ENCODE assay signal across 8 mouse cellular contexts in the genomic region with DNA sequence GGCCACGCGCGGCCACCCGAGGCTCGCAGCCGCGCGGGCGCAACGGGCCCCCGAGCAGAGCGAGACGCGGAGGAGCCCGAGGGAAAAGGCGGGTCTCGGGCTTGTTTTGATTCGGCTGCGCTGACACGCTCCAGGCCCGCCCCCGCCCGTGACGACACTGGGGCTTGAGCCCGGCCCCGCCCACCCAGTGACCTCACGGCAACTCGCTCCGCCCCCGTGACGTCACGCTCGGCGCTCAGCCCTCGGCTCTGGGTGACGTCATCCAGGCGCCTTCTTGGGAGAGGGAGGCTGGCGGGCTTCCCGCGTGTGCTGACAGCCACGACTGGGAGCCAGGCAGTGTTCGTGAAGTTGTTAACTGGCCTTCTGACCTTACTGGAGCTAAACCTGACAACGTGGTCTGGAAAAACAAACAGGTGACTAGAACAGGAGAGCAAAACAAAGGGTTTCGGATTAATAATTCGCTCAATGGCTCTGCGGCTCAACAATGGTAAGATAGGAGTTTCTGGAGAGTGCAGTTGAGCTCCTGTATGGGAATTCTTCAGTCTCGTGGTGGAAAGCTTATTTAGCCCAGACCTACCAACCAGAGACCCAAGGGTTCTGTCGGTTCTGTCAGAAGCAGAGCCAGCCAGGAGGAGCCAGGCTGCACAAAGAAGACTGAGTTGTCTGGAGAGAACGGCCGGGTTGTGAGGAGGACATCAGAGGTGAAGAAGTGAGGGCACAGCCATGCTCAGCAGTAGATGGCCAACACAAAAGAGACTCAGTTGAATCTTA. TPM values are rescaled to one million over a fixed set of nuclear protein-coding genes. Genes with fewer than 3 reads are reported as not detected.
DNase-seq lines count a peak whose midpoint lies in the region; ATAC-seq and TF ChIP-seq lines count a peak whose summit lies in the region.

Heca (minus strand) TSS at position 108 of the 771 bp plus-strand sequence.

- 16% methylated on average over 21 of the region's 50 CpGs for WGBS in embryonic facial prominence, embryonic 14.5 days
- 8% methylated on average over 43 of the region's 50 CpGs for WGBS in limb, embryonic 14.5 days
- WGBS in midbrain, postnatal 0 days, result 7% methylated on average over 49 of the region's 50 CpGs

- no peaks in the 10 kb centered on the region for H3K27me3 ChIP-seq in embryonic facial prominence, embryonic 14.5 days (replicated peaks; ENCODE audit: control insufficient read depth, insufficient read depth, low read length)
- H3K27me3 ChIP-seq in limb, embryonic 14.5 days (ENCODE audit: control insufficient read depth, insufficient read depth, low read length), result no peaks in the 10 kb centered on the region
- no peaks in the 10 kb centered on the region for H3K27me3 ChIP-seq in midbrain, postnatal 0 days (ENCODE audit: insufficient read depth, low read length)

- H3K4me1 ChIP-seq in embryonic facial prominence, embryonic 14.5 days (ENCODE audit: control insufficient read depth, insufficient read depth, low read length), result peaks cover 8% of the 10 kb centered on the region
- peaks cover 7% of the 10 kb centered on the region for H3K4me1 ChIP-seq in limb, embryonic 14.5 days (ENCODE audit: control insufficient read depth, insufficient read depth, low read length)
- peaks cover 7% of the 10 kb centered on the region for H3K4me1 ChIP-seq in midbrain, postnatal 0 days (ENCODE audit: insufficient read depth, low read length)

- peak within 1 kb of the TSS; percentile 61 for H3K4me2 ChIP-seq in embryonic facial prominence, embryonic 14.5 days (ENCODE audit: low read depth, low read length)
- peak within 1 kb of the TSS; percentile 55 for H3K4me2 ChIP-seq in limb, embryonic 14.5 days (replicated peaks; ENCODE audit: low read depth, low read length, severe bottlenecking)
- H3K4me2 ChIP-seq in midbrain, postnatal 0 days (ENCODE audit: low read depth, low read length, poor library complexity, severe bottlenecking), result peak within 1 kb of the TSS; percentile 58

- TF ChIP-seq POLR2A in limb, embryonic 14.5 days (IDR thresholded peaks at IDR 0.05; ENCODE audit: borderline replicate concordance, extremely low read depth, insufficient read depth, insufficient read length), result no peak

- peak within 1 kb of the TSS; percentile 82 for H3K4me3 ChIP-seq in embryonic facial prominence, embryonic 14.5 days (ENCODE audit: low read depth, low read length)
- H3K4me3 ChIP-seq in limb, embryonic 14.5 days (replicated peaks; ENCODE audit: low read length), result peak within 1 kb of the TSS; percentile 81
- peak within 1 kb of the TSS; percentile 88 for H3K4me3 ChIP-seq in midbrain, postnatal 0 days (ENCODE audit: low read depth, low read length)

- peak; percentile 81 for DNase-seq in 3134 (ENCODE audit: extremely low read depth, insufficient read length, low spot score)
- peak; percentile 78 to 79 for DNase-seq in adrenal gland, postnatal 4 days (ENCODE audit: low spot score in 2 of 2)
- DNase-seq in embryonic facial prominence, embryonic 14.5 days (ENCODE audit: low spot score), result peak; percentile 94
- DNase-seq in heart, adult 8-10 months (ENCODE audit: low spot score), result peak; percentile 79
- DNase-seq in kidney, adult 9 months, result peak; percentile 86
- peak; percentile 91 for DNase-seq in limb, embryonic 14.5 days (ENCODE audit: low spot score)
- peak; percentile 95 for DNase-seq in midbrain, postnatal 0 days (ENCODE audit: low spot score)
- peak; percentile 63 to 80 for DNase-seq in spleen, postnatal 14 days (ENCODE audit: low spot score in 2 of 2)

- H3K27ac ChIP-seq in embryonic facial prominence, embryonic 14.5 days (replicated peaks; ENCODE audit: low read depth, low read length), result peak within 1 kb of the TSS; percentile 95
- peak within 1 kb of the TSS; percentile 92 for H3K27ac ChIP-seq in limb, embryonic 14.5 days (replicated peaks; ENCODE audit: low read depth, low read length)
- peak within 1 kb of the TSS; percentile 91 for H3K27ac ChIP-seq in midbrain, postnatal 0 days (ENCODE audit: low read depth, low read length)

- 0 out of 2 replicates have a peak, but pooled peaks cover under 1% of the 10 kb centered on the region for H3K36me3 ChIP-seq in embryonic facial prominence, embryonic 14.5 days (ENCODE audit: control insufficient read depth, insufficient read depth, low read length)
- H3K36me3 ChIP-seq in limb, embryonic 14.5 days (ENCODE audit: control insufficient read depth, insufficient read depth, low read length), result no peaks in the 10 kb centered on the region
- no peaks in the 10 kb centered on the region for H3K36me3 ChIP-seq in midbrain, postnatal 0 days (ENCODE audit: insufficient read depth, low read length)

- no peak for TF ChIP-seq CTCF in midbrain, postnatal 0 days (IDR thresholded peaks at IDR 0.05)

- peak; percentile 95 for ATAC-seq in embryonic facial prominence, embryonic 14.5 days (ENCODE audit: low read depth)
- ATAC-seq in limb, embryonic 14.5 days (ENCODE audit: low FRiP score, low read depth), result peak; percentile 94
- peak; percentile 97 for ATAC-seq in midbrain, postnatal 0 days (ENCODE audit: low FRiP score)

- H3K9me3 ChIP-seq in embryonic facial prominence, embryonic 14.5 days (ENCODE audit: control insufficient read depth, low read length), result no peaks in the 10 kb centered on the region
- H3K9me3 ChIP-seq in limb, embryonic 14.5 days (ENCODE audit: control insufficient read depth, low read length), result no peaks in the 10 kb centered on the region
- H3K9me3 ChIP-seq in midbrain, postnatal 0 days (ENCODE audit: low read length), result peaks cover 4% of the 10 kb centered on the region; the same call in 1 of the 2 replicates

- peak within 1 kb of the TSS; percentile 92 for H3K9ac ChIP-seq in embryonic facial prominence, embryonic 14.5 days (ENCODE audit: low read depth, low read length)
- H3K9ac ChIP-seq in limb, embryonic 14.5 days (ENCODE audit: low read depth, low read length, severe bottlenecking), result peak within 1 kb of the TSS; percentile 92
- peak within 1 kb of the TSS; percentile 95 for H3K9ac ChIP-seq in midbrain, postnatal 0 days (replicated peaks; ENCODE audit: low read length, poor library complexity, severe bottlenecking)

RNA-seq across cellular contexts. Expression of gene Heca, which starts in this region (rescaled TPM):
- 10 to 100 TPM; 45.7 to 48.6 TPM for total RNA-seq in adrenal gland, postnatal 4 days (2021)
- 8.2 and 8.5 TPM in 2 replicates for polyA plus RNA-seq in embryonic facial prominence, embryonic 14.5 days (2014; fragmentation: Nextera tagmentation; extraction: Ambion mirVana)
- total RNA-seq in heart, adult 8-10 months (2022), result 10 to 100 TPM; 27.2 to 38.9 (median 31.8) TPM
- polyA plus RNA-seq in limb, embryonic 14.5 days (2012; rRNA removed), result 18.6 and 19.2 TPM in 2 replicates
- polyA plus RNA-seq in limb, embryonic 14.5 days (2014; fragmentation: Nextera tagmentation; extraction: Ambion mirVana), result 8.1 and 11.0 TPM in 2 replicates
- total RNA-seq in midbrain, postnatal 0 days (2014; rRNA removed), result 32.2 and 39.3 TPM in 2 replicates
- 3.3 and 4.3 TPM in 2 replicates for polyA plus RNA-seq in midbrain, postnatal 0 days (2015; fragmentation: Nextera tagmentation; extraction: Ambion mirVana)

Comparison
In these comparisons a context has a peak if more than half of its experiments do, and no peak if none do; other contexts are left out.
1. Peak in every context shown above with its lines: DNase-seq, ATAC-seq, H3K4me3 ChIP-seq and H3K27ac ChIP-seq.